Mouse (Mus musculus) B cell, adult (primary cell): ENCODE results near the gene Acvr2a. TPM values are rescaled to one million over a fixed set of nuclear protein-coding genes. Genes with fewer than 3 reads are reported as not detected.

Experiments used
- total RNA-seq: library from RNA; stranded (reverse); gene quantifications from 4 replicates; pipeline ENCODE4 v1.2.4, GENCODE M21; 2023; ENCODE audit not compliant: inconsistent age

Gene Acvr2a
- 1.9 to 2.4 TPM (median 2.1 TPM) in 4 replicates for total RNA-seq

DNA sequence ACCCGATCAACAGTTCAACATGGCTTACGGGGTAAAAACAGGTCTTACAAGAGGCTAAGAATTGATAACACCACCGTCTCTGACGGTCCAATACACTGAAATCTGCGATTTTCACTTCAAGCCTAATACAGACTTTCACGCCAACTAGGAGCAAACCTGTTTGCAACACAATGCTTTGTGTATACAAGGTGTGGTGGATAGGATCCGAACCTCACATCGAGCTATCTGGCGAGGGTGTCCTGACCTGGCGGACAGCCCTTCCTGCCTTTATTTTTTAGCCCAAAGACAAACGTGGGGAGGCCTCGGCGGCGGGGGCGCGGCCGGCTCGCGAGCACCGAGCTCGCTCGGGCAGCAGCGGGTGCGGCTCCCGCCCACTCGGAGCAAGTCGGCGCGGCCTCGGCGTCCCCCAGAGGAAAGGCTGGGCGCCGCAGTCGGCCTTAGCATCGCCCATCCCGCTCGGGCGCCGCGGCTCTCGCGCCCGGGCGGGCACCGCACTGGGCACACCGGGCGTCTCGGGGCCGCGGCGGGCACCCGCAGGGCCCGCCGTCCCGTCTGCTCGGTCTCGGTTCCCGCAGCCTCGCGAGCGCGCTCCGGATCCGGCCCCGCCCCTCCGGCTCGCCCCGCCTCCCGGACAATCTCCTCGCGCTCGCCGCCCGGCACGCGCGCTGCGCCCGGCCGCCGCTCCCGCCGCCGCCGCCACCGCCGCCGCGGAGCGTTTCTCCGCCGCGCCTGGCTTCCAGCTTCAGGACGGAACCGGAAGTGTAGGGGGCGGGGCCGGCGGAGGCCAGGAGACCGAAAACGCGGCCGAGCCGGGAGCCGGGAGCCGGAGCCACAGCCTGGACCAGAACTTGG, at the start of gene Acvr2a:
Gene Acvr2a, plus strand, starts transcription at position 739 of the 852 bp plus-strand sequence.

GRCm38 (mm10) chr2:48948841-48949584, 135.1 kb downstream of the Acvr2a start, which contains the start of gene Mbd5:
TSS of gene Mbd5 (plus strand) at chr2:48949508.

DNA sequence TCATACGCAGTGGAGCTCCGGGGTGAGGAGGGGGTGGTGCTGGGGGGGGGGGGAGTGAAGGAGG, 136.2 kb downstream of the Acvr2a start, which contains the start of gene Orc4:
Gene Orc4, minus strand, starts transcription at position 26 of the 64 bp plus-strand sequence.

Other genes starting within 250 kb of the Acvr2a start
- 54.1 to 61.5 TPM (median 55.7 TPM) in 4 replicates for gene Mbd5, start 135.4 kb downstream of the Acvr2a start, total RNA-seq
- 72.2 to 95.7 TPM (median 81.8 TPM) in 4 replicates for gene Orc4, start 136.2 kb downstream of the Acvr2a start, total RNA-seq